14 mouse cellular contexts compared by ENCODE assay signal in genomic region chr17:83179151-83179531, GRCm38 (mm10). TPM values are rescaled to one million over a fixed set of nuclear protein-coding genes. Genes with fewer than 3 reads are reported as not detected.
DNase-seq lines count a peak whose midpoint lies in the region; ATAC-seq lines count a peak whose summit lies in the region.
"Had no signal": no experiment of that assay in that cellular context is flagged by ENCODE, and none has a peak within 500 bp of the region (broad histone marks: within the 10 kb centered on the region; RNA-seq: fewer than 3 reads in every experiment).

No protein-coding gene starts in this region.

- no peaks in the 10 kb centered on the region for H3K36me3 ChIP-seq in forebrain, embryonic 10.5 days (replicated peaks)
- H3K36me3 ChIP-seq in forebrain, embryonic 14.5 days (ENCODE audit: control insufficient read depth, insufficient read depth, low read length): no peaks in the 10 kb centered on the region
- H3K36me3 ChIP-seq in embryonic facial prominence, embryonic 10.5 days (replicated peaks): no peaks in the 10 kb centered on the region
- no peaks in the 10 kb centered on the region for H3K36me3 ChIP-seq in limb, embryonic 13.5 days
- H3K36me3 ChIP-seq: liver, embryonic 15.5 days; neural tube, embryonic 12.5 days had no signal

- no peak overlapping the region for H3K4me3 ChIP-seq in forebrain, embryonic 10.5 days
- H3K4me3 ChIP-seq in forebrain, embryonic 14.5 days (ENCODE audit: low read depth, low read length): no peak overlapping the region
- H3K4me3 ChIP-seq in embryonic facial prominence, embryonic 10.5 days: no peak overlapping the region
- H3K4me3 ChIP-seq in limb, embryonic 13.5 days: no peak overlapping the region
- H3K4me3 ChIP-seq: heart, adult 2 months; liver, embryonic 15.5 days; neural tube, embryonic 12.5 days had no signal

- H3K4me2 ChIP-seq in forebrain, embryonic 14.5 days (ENCODE audit: low read length): no peak overlapping the region
- no peak overlapping the region for H3K4me2 ChIP-seq in limb, embryonic 13.5 days (replicated peaks)
- H3K4me2 ChIP-seq: liver, embryonic 15.5 days; neural tube, embryonic 12.5 days had no signal

- H3K9me3 ChIP-seq in forebrain, embryonic 10.5 days: peaks cover under 1% of the 10 kb centered on the region; the same call in 1 of the 2 replicates
- H3K9me3 ChIP-seq in forebrain, embryonic 14.5 days (replicated peaks; ENCODE audit: control insufficient read depth, low read length): no peaks in the 10 kb centered on the region
- no peaks in the 10 kb centered on the region for H3K9me3 ChIP-seq in embryonic facial prominence, embryonic 10.5 days
- H3K9me3 ChIP-seq in limb, embryonic 13.5 days: 0 out of 2 replicates have a peak, but pooled peaks cover 3% of the 10 kb centered on the region
- H3K9me3 ChIP-seq: liver, embryonic 15.5 days; neural tube, embryonic 12.5 days had no signal

- peaks cover 37% of the 10 kb centered on the region for H3K27me3 ChIP-seq in forebrain, embryonic 10.5 days (ENCODE audit: poor library complexity, severe bottlenecking)
- H3K27me3 ChIP-seq in forebrain, embryonic 14.5 days (replicated peaks; ENCODE audit: control insufficient read depth, insufficient read depth, low read length): no peaks in the 10 kb centered on the region
- peaks cover 28% of the 10 kb centered on the region; the same call in 1 of the 2 replicates for H3K27me3 ChIP-seq in embryonic facial prominence, embryonic 10.5 days (replicated peaks; ENCODE audit: low read depth, poor library complexity, severe bottlenecking)
- H3K27me3 ChIP-seq in limb, embryonic 13.5 days: peaks cover 94% of the 10 kb centered on the region
- H3K27me3 ChIP-seq: liver, embryonic 15.5 days; neural tube, embryonic 12.5 days had no signal

- no peak for DNase-seq in forebrain, embryonic 10.5 days (ENCODE audit: extremely low spot score, low spot score)
- no peak for DNase-seq in forebrain, embryonic 14.5 days (ENCODE audit: low spot score)
- DNase-seq in kidney, postnatal 4 days: peak; percentile 43 to 62
- no peak for DNase-seq in kidney, postnatal 36 days
- peak; percentile 79 for DNase-seq in embryonic facial prominence, embryonic 10.5 days (ENCODE audit: low spot score)
- no peak for DNase-seq in testis, postnatal 14 days (ENCODE audit: low spot score)
- DNase-seq: adrenal gland, adult 8-10 months; cerebellum, postnatal 14 days; heart, adult 2 months; heart, postnatal 36 days had no signal

- peak overlapping the region; percentile 51; the same call in 1 of the 2 replicates for H3K27ac ChIP-seq in forebrain, embryonic 10.5 days
- H3K27ac ChIP-seq in forebrain, embryonic 14.5 days (ENCODE audit: low read depth, low read length): no peak overlapping the region
- H3K27ac ChIP-seq in embryonic facial prominence, embryonic 10.5 days (replicated peaks): peak overlapping the region; percentile 64
- no peak overlapping the region for H3K27ac ChIP-seq in limb, embryonic 13.5 days
- H3K27ac ChIP-seq: heart, adult 2 months; liver, embryonic 15.5 days; neural tube, embryonic 12.5 days had no signal

- H3K9ac ChIP-seq in forebrain, embryonic 14.5 days (ENCODE audit: low read length): no peak overlapping the region
- H3K9ac ChIP-seq in limb, embryonic 13.5 days: no peak overlapping the region
- H3K9ac ChIP-seq: liver, embryonic 15.5 days; neural tube, embryonic 12.5 days had no signal

- 59% methylated on average over 6 of the region's 6 CpGs for WGBS in forebrain, embryonic 10.5 days
- 72% methylated on average over 6 of the region's 6 CpGs for WGBS in forebrain, embryonic 14.5 days
- 24% methylated on average over 6 of the region's 6 CpGs for WGBS in embryonic facial prominence, embryonic 10.5 days
- WGBS in limb, embryonic 13.5 days: 10% methylated on average over 6 of the region's 6 CpGs

- H3K4me1 ChIP-seq in forebrain, embryonic 10.5 days: peaks cover 51% of the 10 kb centered on the region
- no peaks in the 10 kb centered on the region for H3K4me1 ChIP-seq in forebrain, embryonic 14.5 days (ENCODE audit: control insufficient read depth, insufficient read depth, low read length)
- H3K4me1 ChIP-seq in embryonic facial prominence, embryonic 10.5 days: peaks cover 68% of the 10 kb centered on the region
- H3K4me1 ChIP-seq in limb, embryonic 13.5 days: peaks cover 48% of the 10 kb centered on the region
- H3K4me1 ChIP-seq: liver, embryonic 15.5 days had no signal

- ATAC-seq in forebrain, embryonic 14.5 days: no peak
- peak; percentile 64; the same call in 1 of the 2 replicates for ATAC-seq in limb, embryonic 13.5 days (ENCODE audit: low FRiP score, low read depth)
- ATAC-seq in inflammation-experienced regulatory T-cells, adult 6 months: no peak

RNA-seq across cellular contexts. Expression of gene Pkdcc, which starts 36.0 kb away (rescaled TPM):
- polyA plus RNA-seq in forebrain, embryonic 10.5 days (2016; fragmentation: Nextera tagmentation; extraction: Ambion mirVana): 6.2 and 6.6 TPM in 2 replicates
- 6.9 and 9.0 TPM in 2 replicates for polyA plus RNA-seq in forebrain, embryonic 14.5 days (2014; fragmentation: Nextera tagmentation; extraction: Ambion mirVana)
- polyA plus RNA-seq in embryonic facial prominence, embryonic 10.5 days (2016; fragmentation: Nextera tagmentation; extraction: Ambion mirVana): 15.1 and 17.5 TPM in 2 replicates
- polyA plus RNA-seq in limb, embryonic 13.5 days (2015; fragmentation: Nextera tagmentation; extraction: Ambion mirVana): 12.9 and 15.8 TPM in 2 replicates
- under 1 TPM in 2 of 3 experiments, not detected in 1; 0.67 to 0.78 TPM for polyA plus RNA-seq in inflammation-experienced regulatory T-cells, adult 6 months (2017; shearing (Covaris generic))

Comparison
In these comparisons a context has a peak if more than half of its experiments do, and no peak if none do; other contexts are left out.
1. DNase-seq: peak in kidney, postnatal 4 days (2 of 2) and embryonic facial prominence, embryonic 10.5 days (single experiment); none in forebrain, embryonic 10.5 days (single experiment), forebrain, embryonic 14.5 days (single experiment), kidney, postnatal 36 days (0 of 2) and testis, postnatal 14 days (single experiment).
2. H3K27ac ChIP-seq: peak in forebrain, embryonic 10.5 days (single experiment) and embryonic facial prominence, embryonic 10.5 days (single experiment); none in forebrain, embryonic 14.5 days (single experiment) and limb, embryonic 13.5 days (single experiment).